Mouse (Mus musculus): Measurements from ENCODE around the gene Plekhg1. TPM values are rescaled to one million over a fixed set of nuclear protein-coding genes. Genes with fewer than 3 reads are reported as not detected.

Plekhg1 gene
- total and polyA plus RNA-seq, 3 experiments = 0.60 to 0.97 (median 0.68) TPM

DNA sequence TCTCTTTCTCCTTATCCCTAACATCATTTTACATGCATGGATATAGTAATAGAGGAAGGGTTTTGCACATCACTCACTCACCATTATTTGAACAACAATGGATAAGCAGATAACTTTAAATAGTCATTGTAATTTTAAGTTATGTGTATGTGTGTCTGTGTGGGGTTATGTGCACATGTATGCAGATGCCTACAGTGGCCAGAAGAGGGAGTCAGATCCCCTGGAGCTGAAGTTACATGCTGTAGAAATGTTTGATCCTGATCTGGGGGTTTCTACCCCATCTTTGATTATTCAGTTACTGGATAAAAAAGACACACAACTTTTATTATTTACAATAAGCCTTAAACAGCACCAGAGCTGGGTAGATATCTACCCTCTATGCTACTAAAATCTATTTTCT, 127.1 kb downstream of the Plekhg1 start:
- Histone ChIP-seq H3K27me3 (replicated peaks) (no peaks in the 10 kb centered on the region), H3K27ac (ENCODE audit: insufficient read depth, low read depth) (no peak overlapping the region), H3K79me2 (replicated peaks; ENCODE audit: control insufficient read depth, extremely low read depth, insufficient read depth, poor library complexity, severe bottlenecking) (no peaks in the 10 kb centered on the region), H3K9ac (ENCODE audit: insufficient read depth, low read depth) (no peak overlapping the region), H3K4me3 (replicated peaks in 1 of 3; ENCODE audit: low read depth in 2 of 3, low read length in 2 of 3, poor library complexity in 1 of 3) (no peak overlapping the region), H3K4me1 (ENCODE audit: control insufficient read depth in 1 of 2, insufficient read depth in 2 of 2) (peaks cover 8 to 13% of the 10 kb centered on the region in 2 experiments), H3K36me3 (replicated peaks in 1 of 2; ENCODE audit: control insufficient read depth in 1 of 2, insufficient read depth in 1 of 2, low read length in 1 of 2) (no peaks in the 10 kb centered on the region), H3K9me3 (replicated peaks; ENCODE audit: low read length) (no peaks in the 10 kb centered on the region), H3K4me2 (ENCODE audit: insufficient read depth, low read depth, poor library complexity, severe bottlenecking) (no peak overlapping the region)
- in situ Hi-C loops (cut with MboI; ENCODE audit: low pct_ligation_motif_present, low pct_unique_long_range_greater_than_20kb, low sequenced_read_pairs) (no loop called here), dilution Hi-C loops (cut with MboI; ENCODE audit: extremely low pct_ligation_motif_present, extremely low pct_unique_long_range_greater_than_20kb, low sequenced_read_pairs) (no loop called here)
- TF ChIP-seq ZKSCAN1 (IDR thresholded peaks at IDR 0.05; ENCODE audit: borderline replicate concordance, low read depth, low read length) (no peak), MXI1 (IDR thresholded peaks at IDR 0.05; ENCODE audit: low read depth, low read length) (no peak), MEF2A (IDR thresholded peaks at IDR 0.05; ENCODE audit: borderline replicate concordance, low read depth, low read length) (no peak), ETS1 (conservative IDR thresholded peaks at IDR 0.05; ENCODE audit: low read depth, low read length) (no peak), HCFC1 (IDR thresholded peaks at IDR 0.05; ENCODE audit: low read depth, low read length) (no peak), MAFK (IDR thresholded peaks at IDR 0.05; ENCODE audit: insufficient replicate concordance, low read length) (no peak), SIN3A (IDR thresholded peaks at IDR 0.05; ENCODE audit: low read length) (no peak), MAX (IDR thresholded peaks at IDR 0.05; ENCODE audit: low read length) (no peak)
- no peak for DNase-seq (ENCODE audit: extremely low read depth)

DNA sequence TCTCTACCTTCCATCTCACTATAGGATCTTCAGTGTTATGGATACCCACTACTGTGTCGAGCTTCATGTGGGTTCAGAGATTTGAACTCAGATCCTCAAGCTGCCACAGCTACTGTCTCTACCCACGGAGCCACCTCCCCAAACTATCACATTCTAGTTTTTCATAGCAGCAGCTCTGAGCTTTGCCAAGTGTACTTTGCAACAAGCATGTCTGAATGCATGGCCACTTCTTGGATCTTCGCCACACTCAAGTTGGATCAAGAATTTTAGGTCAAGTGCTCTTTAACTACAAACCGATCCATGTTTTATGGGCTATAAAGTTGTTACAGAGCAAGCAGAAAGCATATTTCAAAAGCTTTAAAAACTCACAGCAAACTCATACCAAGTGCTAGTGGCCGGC, 130.7 kb downstream of the Plekhg1 start:
- no peak overlapping the region for H3K27ac ChIP-seq (ENCODE audit: insufficient read depth, low read depth)
- dilution Hi-C loops (cut with MboI; ENCODE audit: extremely low pct_ligation_motif_present, extremely low pct_unique_long_range_greater_than_20kb, low sequenced_read_pairs) (no loop called here), in situ Hi-C loops (cut with MboI; ENCODE audit: low pct_ligation_motif_present, low pct_unique_long_range_greater_than_20kb, low sequenced_read_pairs) (no loop called here)
- no peak overlapping the region for H3K9ac ChIP-seq (ENCODE audit: insufficient read depth, low read depth)
- H3K27me3 ChIP-seq (replicated peaks) = no peaks in the 10 kb centered on the region
- TF ChIP-seq TCF12 (IDR thresholded peaks at IDR 0.05; ENCODE audit: low read depth, low read length) (no peak), E2F4 (IDR thresholded peaks at IDR 0.05; ENCODE audit: insufficient replicate concordance, low read depth, low read length) (no peak), CTCF (conservative IDR thresholded peaks at IDR 0.05 in 1 of 2, IDR thresholded peaks at IDR 0.05 in 1 of 2; ENCODE audit: low read depth in 2 of 2, low read length in 2 of 2) (no peak), UBTF (IDR thresholded peaks at IDR 0.05; ENCODE audit: low read depth, low read length) (no peak), ELF1 (IDR thresholded peaks at IDR 0.05; ENCODE audit: low read depth, low read length) (no peak), ZKSCAN1 (IDR thresholded peaks at IDR 0.05; ENCODE audit: borderline replicate concordance, low read depth, low read length) (no peak), MAZ (IDR thresholded peaks at IDR 0.05; ENCODE audit: low read depth, low read length) (no peak), IRF4 (IDR thresholded peaks at IDR 0.05; ENCODE audit: low read depth, low read length) (no peak)
- H3K4me1 ChIP-seq (ENCODE audit: control insufficient read depth in 1 of 2, insufficient read depth in 2 of 2) = peaks cover 3 to 4% of the 10 kb centered on the region in 2 experiments; a peak in 2 of 4 replicates
- H3K9me3 ChIP-seq (replicated peaks; ENCODE audit: low read length) = no peaks in the 10 kb centered on the region
- no peaks in the 10 kb centered on the region for H3K79me2 ChIP-seq (replicated peaks; ENCODE audit: control insufficient read depth, extremely low read depth, insufficient read depth, poor library complexity, severe bottlenecking)
- H3K36me3 ChIP-seq (replicated peaks in 1 of 2; ENCODE audit: control insufficient read depth in 1 of 2, insufficient read depth in 1 of 2, low read length in 1 of 2) = no peaks in the 10 kb centered on the region
- no peak overlapping the region for H3K4me3 ChIP-seq (replicated peaks in 1 of 3; ENCODE audit: low read depth in 2 of 3, low read length in 2 of 3, poor library complexity in 1 of 3)
- no peak for DNase-seq (ENCODE audit: extremely low read depth)
- no peak overlapping the region for H3K4me2 ChIP-seq (ENCODE audit: insufficient read depth, low read depth, poor library complexity, severe bottlenecking)
